Mouse (Mus musculus): Measurements from ENCODE around the gene Plpp3.

DNA sequence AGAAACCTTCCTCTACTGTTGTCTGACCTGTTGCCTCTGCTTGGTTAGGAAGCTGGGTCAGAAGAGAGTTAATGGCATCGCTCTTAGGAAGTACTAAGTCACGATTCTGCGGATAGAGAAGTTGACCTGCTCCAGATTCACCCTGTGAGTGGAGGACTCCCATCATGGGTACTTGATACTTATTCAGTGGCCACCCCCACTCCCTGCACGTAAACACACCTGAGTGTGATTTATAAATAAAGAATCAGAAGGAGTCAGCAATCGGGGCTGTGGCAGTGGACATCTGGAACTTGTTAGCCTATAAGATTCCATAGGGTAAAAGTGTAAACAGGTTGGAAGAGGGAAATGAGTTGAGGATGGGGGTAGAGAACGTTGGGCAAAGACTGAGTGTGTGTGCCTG is 49.0 kb downstream of the Plpp3 start:
- TF ChIP-seq CTCF (IDR thresholded peaks at IDR 0.05; ENCODE audit: low read depth) = no peak
- no peak for TF ChIP-seq EP300 (optimal IDR thresholded peaks at IDR 0.05)
